Mouse (Mus musculus) CD4-positive helper T cell, adult 2 months (primary cell): ENCODE results near the gene Cpne8.
"Not testable (repeated sequence)": the region's sequence is repeated elsewhere in the genome, so short reads cannot be mapped to it uniquely, and the experiment has no call there.

ENCODE experiments used
- DNase-seq: peaks from one replicate; pipeline ENCODE4 v3.0.0-alpha.2; 2012; ENCODE audit warnings: low read depth, missing footprints, low spot score

The Cpne8 gene

DNA sequence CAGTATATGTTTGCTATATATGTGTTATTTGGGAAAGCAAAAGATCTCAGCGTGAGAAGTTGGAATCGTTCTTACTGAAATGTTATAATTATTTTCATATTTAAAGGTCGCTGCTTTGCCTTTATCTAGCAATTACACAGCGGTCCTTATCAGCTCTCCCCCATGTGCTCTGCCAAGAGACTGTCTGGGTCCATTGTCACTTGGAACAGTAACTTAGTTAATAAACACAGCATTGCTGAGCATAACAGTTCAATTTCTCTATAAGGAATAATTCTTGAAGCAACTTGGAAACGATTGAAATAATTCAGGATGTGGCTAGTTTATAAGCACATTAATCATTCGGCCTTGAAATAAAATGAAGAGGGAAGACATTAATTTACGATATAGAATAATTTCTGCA lies 189.0 kb downstream of the Cpne8 start:
- no peak for DNase-seq

DNA sequence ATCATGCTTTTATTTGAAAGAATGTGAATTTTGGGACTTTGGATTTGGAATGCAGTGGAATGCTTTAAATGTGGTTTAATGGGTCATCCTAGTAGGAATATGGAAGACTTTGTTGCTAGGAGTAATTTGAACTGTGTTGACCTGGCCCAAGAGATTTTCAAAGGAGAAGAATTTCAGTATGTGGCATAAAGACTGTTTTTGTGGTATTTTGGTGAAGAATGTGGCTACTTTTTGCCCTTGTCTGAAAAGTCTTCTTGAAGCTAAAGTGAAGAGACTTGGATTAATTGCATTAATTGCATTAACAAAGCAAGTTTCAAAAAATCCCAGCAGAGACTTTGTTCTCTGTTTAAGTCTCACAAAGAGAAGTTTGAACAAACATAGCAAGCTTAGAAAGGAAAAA lies 208.7 kb downstream of the Cpne8 start:
- DNase-seq: not testable (repeated sequence)

DNA sequence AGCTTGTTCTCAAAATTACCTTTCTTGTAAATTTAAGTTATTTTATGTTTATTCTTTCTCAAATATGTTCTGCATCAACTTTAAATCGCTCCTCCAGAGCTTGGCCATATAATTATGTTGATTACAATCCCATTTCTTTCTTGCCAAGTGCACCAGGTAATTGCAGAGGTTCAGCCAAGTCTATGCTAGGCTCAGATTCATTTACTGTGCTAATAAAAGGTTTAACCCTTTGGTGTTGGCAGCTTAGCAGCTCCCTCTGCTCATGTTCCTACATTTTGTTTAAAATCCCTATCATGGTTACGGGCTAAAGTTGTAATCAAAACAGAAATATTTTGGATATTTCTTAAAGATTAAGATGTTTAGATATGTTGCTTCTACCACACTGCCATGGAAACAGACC lies 216.0 kb downstream of the Cpne8 start:
- no peak for DNase-seq

DNA sequence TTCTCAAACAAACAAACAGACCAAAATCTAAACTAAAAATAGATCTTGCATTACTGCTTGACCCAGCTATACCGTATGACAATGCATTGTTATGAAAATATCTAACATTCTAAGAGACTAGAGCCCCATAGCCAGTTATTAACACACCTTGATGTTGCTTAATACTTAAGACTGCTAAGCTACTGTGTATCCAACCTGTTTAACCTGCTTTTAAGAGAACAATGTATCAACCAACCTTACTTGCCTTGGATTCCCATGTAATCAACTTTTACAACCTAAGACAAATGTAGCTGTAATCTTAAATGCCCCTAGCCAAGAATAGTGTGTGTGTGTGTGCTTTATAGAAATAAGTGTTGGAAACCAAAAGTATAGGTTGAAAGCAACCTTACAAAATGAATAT lies 233.2 kb downstream of the Cpne8 start:
- no peak for DNase-seq
